Mouse (Mus musculus): ENCODE results near the gene Slc26a5.

DNA sequence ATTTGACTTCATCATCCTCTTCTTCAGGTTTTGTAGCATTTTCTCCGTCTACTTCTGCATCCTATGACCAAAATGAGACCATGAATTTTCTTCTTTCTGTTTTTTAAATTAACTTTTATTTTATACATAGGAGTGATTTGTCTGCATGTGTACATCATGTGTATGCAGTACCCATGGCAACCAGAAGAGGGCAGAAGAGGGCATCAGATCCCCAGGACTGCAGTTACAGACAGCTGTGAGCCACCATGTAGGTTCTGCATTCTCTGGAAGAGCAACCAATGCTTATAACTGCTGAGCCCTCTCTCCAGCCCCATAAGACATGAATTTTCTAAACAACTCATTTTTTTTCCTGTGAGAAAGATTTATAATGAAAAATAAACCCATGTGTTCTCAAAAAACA is 51.4 kb downstream of the Slc26a5 start:
- TF ChIP-seq CTCF (IDR thresholded peaks at IDR 0.05; ENCODE audit: borderline replicate concordance, extremely low read depth, insufficient read depth, insufficient read length) (peak; percentile 63), POLR2A (IDR thresholded peaks at IDR 0.05; ENCODE audit: borderline replicate concordance, extremely low read depth, insufficient read depth, insufficient read length, poor library complexity, severe bottlenecking) (no peak)

Data from brain, embryonic 14.5 days (tissue).